In the genomic region with DNA sequence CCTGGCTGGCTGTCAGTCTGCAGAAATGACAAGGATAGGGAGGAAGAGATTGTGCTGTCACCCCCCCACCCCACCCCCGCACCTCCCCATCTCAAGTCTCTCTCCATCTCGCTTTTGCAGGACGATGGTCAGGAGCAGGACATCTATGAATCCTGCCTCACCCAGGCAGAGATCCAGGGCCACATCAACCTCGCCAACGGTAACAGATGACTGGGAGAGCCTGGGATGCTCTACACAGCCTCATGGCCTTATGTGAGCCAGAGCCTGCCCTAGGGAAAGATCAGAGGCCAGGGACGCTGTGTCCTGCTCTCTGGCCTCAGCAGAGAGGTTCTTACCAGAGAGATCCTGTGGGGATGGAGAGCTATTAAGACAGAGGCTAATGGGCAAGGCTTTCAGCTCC, we compare ENCODE assay signal across 20 mouse cellular contexts. TPM values are rescaled to one million over a fixed set of nuclear protein-coding genes. Genes with fewer than 3 reads are reported as not detected.
"Had no signal": no experiment of that assay in that cellular context is flagged by ENCODE, and none has a peak within 500 bp of the region (broad histone marks: within the 10 kb centered on the region; RNA-seq: fewer than 3 reads in every experiment).

No protein-coding gene starts in this region.

- H3K27me3 ChIP-seq: lung, embryonic 15.5 days; megakaryocyte, embryonic 14.5 days; midbrain, embryonic 12.5 days; neural tube, embryonic 12.5 days; stomach, embryonic 15.5 days had no signal

- DNase-seq: lung, adult 2 months; lung, postnatal 14 days; lung, postnatal 36 days; midbrain, embryonic 14.5 days; right cerebral cortex, postnatal 14 days; thymus, adult 2 months; thymus, postnatal 25 days; thymus, postnatal 4 days had no signal

- H3K9ac ChIP-seq: lung, embryonic 15.5 days; midbrain, embryonic 12.5 days; neural tube, embryonic 12.5 days; stomach, embryonic 15.5 days had no signal

- H3K4me3 ChIP-seq: lung, embryonic 15.5 days; megakaryocyte, embryonic 14.5 days; midbrain, embryonic 12.5 days; neural tube, embryonic 12.5 days; stomach, embryonic 15.5 days had no signal

- H3K9me3 ChIP-seq: lung, embryonic 15.5 days; megakaryocyte, embryonic 14.5 days; midbrain, embryonic 12.5 days; neural tube, embryonic 12.5 days; stomach, embryonic 15.5 days had no signal

- H3K4me1 ChIP-seq: lung, embryonic 15.5 days; midbrain, embryonic 12.5 days; neural tube, embryonic 12.5 days; stomach, embryonic 15.5 days had no signal

- H3K27ac ChIP-seq: lung, embryonic 15.5 days; macrophage; midbrain, embryonic 12.5 days; neural tube, embryonic 12.5 days; stomach, embryonic 15.5 days; stomach, postnatal 0 days had no signal

- ATAC-seq: lung, postnatal 0 days; midbrain, embryonic 16.5 days had no signal

- H3K4me2 ChIP-seq: lung, embryonic 15.5 days; midbrain, embryonic 12.5 days; neural tube, embryonic 12.5 days; stomach, embryonic 15.5 days had no signal

RNA-seq across cellular contexts. Expression of a gene that starts 12.5 kb away (rescaled TPM):
- polyA plus RNA-seq: lung, adult 2 months; lung, embryonic 15.5 days; lung, postnatal 0 days; macrophage; midbrain, embryonic 12.5 days; midbrain, embryonic 14.5 days; midbrain, embryonic 16.5 days; neural tube, embryonic 12.5 days; neural tube, embryonic 14.5 days; spleen, adult 2 months; stomach, embryonic 15.5 days; stomach, postnatal 0 days; urinary bladder, adult 2 months had no signal
